Mouse (Mus musculus) heart, postnatal 0 days (tissue): ENCODE measurements around the gene Ptx3. TPM values are rescaled to one million over a fixed set of nuclear protein-coding genes. Genes with fewer than 3 reads are reported as not detected.

Source experiments
- ATAC-seq: fragments of 200-750 bp; cut with Nextera tagmentation; 2 replicates; pipeline ENCODE4 v1.8.0; 2017; ENCODE audit warnings: low read depth, moderate number of reproducible peaks, moderate library complexity; ENCODE audit not compliant: insufficient read depth
- DNase-seq: peaks from one replicate; pipeline ENCODE4 v3.0.0-alpha.2; 2016; ENCODE audit warnings: low spot score
- H3K27ac ChIP-seq: fragments of 300-500 bp; sonication (generic); 2 replicates; pipeline ENCODE4 v1.5.1; 2014; ENCODE audit warnings: low read depth, mild to moderate bottlenecking
- H3K27me3 ChIP-seq: fragments of 300-500 bp; sonication (generic); 2 replicates; pipeline ENCODE4 v1.6.1; 2014; ENCODE audit warnings: low read length, mixed read lengths; ENCODE audit not compliant: control insufficient read depth, insufficient read depth
- H3K36me3 ChIP-seq: fragments of 300-500 bp; sonication (generic); replicated peaks from 2 replicates; pipeline ENCODE4 v1.6.1; 2014; ENCODE audit warnings: low read length, mixed read lengths; ENCODE audit not compliant: control insufficient read depth, insufficient read depth
- H3K4me1 ChIP-seq: fragments of 300-500 bp; sonication (generic); 2 replicates; pipeline ENCODE4 v1.6.1; 2014; ENCODE audit warnings: antibody characterized with exemption; ENCODE audit not compliant: control insufficient read depth, insufficient read depth
- H3K4me2 ChIP-seq: fragments of 300-500 bp; sonication (generic); 2 replicates; pipeline ENCODE4 v1.6.1; 2014; ENCODE audit warnings: low read depth, mild to moderate bottlenecking, low read length, moderate library complexity
- H3K4me3 ChIP-seq: fragments of 300-500 bp; sonication (generic); 2 replicates; pipeline ENCODE4 v1.5.1; 2014; ENCODE audit warnings: low read depth, low read length
- H3K9ac ChIP-seq: fragments of 300-500 bp; sonication (generic); replicated peaks from 2 replicates; pipeline ENCODE4 v1.6.1; 2014; ENCODE audit warnings: low read depth, low read length, mixed read lengths
- H3K9me3 ChIP-seq: fragments of 300-500 bp; sonication (generic); replicated peaks from 2 replicates; pipeline ENCODE4 v1.6.1; 2016; ENCODE audit warnings: low read length; ENCODE audit not compliant: control insufficient read depth
- CTCF ChIP-seq: IDR thresholded peaks from 2 replicates; pipeline ENCODE4 v1.5.1; 2016; ENCODE audit warnings: antibody characterized with exemption, control low read depth, low read depth
- EP300 ChIP-seq: IDR thresholded peaks from 2 replicates; pipeline ENCODE4 v1.6.1; 2016; ENCODE audit warnings: antibody characterized with exemption, low read depth
- WGBS: fragments of 180-500 bp; shearing (Covaris S2); extraction: QIAGEN DNeasy Blood & Tissue Kit; methylation state at CpG from one replicate; pipeline ENCODE4 v1.1.7; 2014; 5-methylcytosine and 5-hydroxymethylcytosine counted together
- polyA plus RNA-seq: library from polyadenylated mRNA; unstranded; fragments of >200 nt; fragmentation: Nextera tagmentation; extraction: Ambion mirVana; gene quantifications from 2 replicates; pipeline ENCODE4 v1.2.1, GENCODE M21; 2015
- total RNA-seq: library from RNA; depleted of rRNA; stranded (reverse); fragments of >200 nt; gene quantifications from 2 replicates; pipeline ENCODE4 v1.2.3, GENCODE M21; 2014; ENCODE audit warnings: low replicate concordance

Gene Ptx3
- total and polyA plus RNA-seq, 2 experiments from 2014 or later, result 0.46 to 3.1 TPM

GRCm38 (mm10) chr3:66213524-66213923 is 6.2 kb upstream of the Ptx3 start:
- 100% methylated on average over 1 of the region's 1 CpGs for WGBS
- no peaks in the 10 kb centered on the region for H3K9me3 ChIP-seq

GRCm38 (mm10) chr3:66215759-66216158 is 4.0 kb upstream of the Ptx3 start:
- Histone ChIP-seq H3K27me3 (peaks cover 7% of the 10 kb centered on the region; the same call in 1 of the 2 replicates), H3K9me3 (no peaks in the 10 kb centered on the region), H3K4me2 (no peak overlapping the region), H3K4me3 (no peak overlapping the region), H3K4me1 (0 out of 2 replicates have a peak, but pooled peaks cover 3% of the 10 kb centered on the region), H3K9ac (no peak overlapping the region), H3K27ac (no peak overlapping the region), H3K36me3 (no peaks in the 10 kb centered on the region)
- ATAC-seq (no peak), DNase-seq (no peak)
- WGBS, result 46% methylated on average over 8 of the region's 8 CpGs
- TF ChIP-seq EP300 (no peak), CTCF (no peak)

More at GRCm38 (mm10) chr3:66213524-66213923, 6.2 kb upstream of the Ptx3 start:
- H3K4me2 ChIP-seq, result no peak overlapping the region
- H3K4me1 ChIP-seq, result no peaks in the 10 kb centered on the region
- H3K27ac ChIP-seq, result no peak overlapping the region
- no peak for DNase-seq
- no peaks in the 10 kb centered on the region for H3K27me3 ChIP-seq
- no peak for TF ChIP-seq CTCF
- no peak for TF ChIP-seq EP300
- H3K36me3 ChIP-seq, result no peaks in the 10 kb centered on the region
- H3K4me3 ChIP-seq, result no peak overlapping the region
- no peak overlapping the region for H3K9ac ChIP-seq
- no peak for ATAC-seq

GRCm38 (mm10) chr3:66220554-66221242 is 988 bp downstream of the Ptx3 start:
- Histone ChIP-seq H3K9ac (peak overlapping the region; percentile 56), H3K27ac (peak overlapping the region; percentile 56), H3K27me3 (peaks cover 13% of the 10 kb centered on the region; the same call in 1 of the 2 replicates), H3K4me2 (peak overlapping the region; percentile 92), H3K9me3 (no peaks in the 10 kb centered on the region), H3K36me3 (no peaks in the 10 kb centered on the region), H3K4me3 (peak overlapping the region; percentile 56), H3K4me1 (0 out of 2 replicates have a peak, but pooled peaks cover 3% of the 10 kb centered on the region)
- ATAC-seq, result peak; percentile 83
- under 1% methylated on average over 46 of the region's 54 CpGs for WGBS
- no peak for TF ChIP-seq CTCF
- TF ChIP-seq EP300, result no peak
- peak; percentile 40 for DNase-seq

- Histone ChIP-seq H3K9ac (peak overlapping the region; percentile 56), H3K36me3 (no peaks in the 10 kb centered on the region), H3K4me3 (peak overlapping the region; percentile 56), H3K27ac (no peak overlapping the region), H3K4me1 (0 out of 2 replicates have a peak, but pooled peaks cover 3% of the 10 kb centered on the region), H3K4me2 (peak overlapping the region; percentile 92), H3K27me3 (peaks cover 13% of the 10 kb centered on the region; the same call in 1 of the 2 replicates), H3K9me3 (no peaks in the 10 kb centered on the region)
- TF ChIP-seq EP300 (no peak), CTCF (no peak)
- ATAC-seq (peak; percentile 40; the same call in 1 of the 2 replicates), DNase-seq (no peak)
- 2% methylated on average over 11 of the region's 11 CpGs for WGBS
Observed at GRCm38 (mm10) chr3:66221243-66221611, 1.5 kb downstream of the Ptx3 start.

GRCm38 (mm10) chr3:66224931-66225537 is 5.3 kb downstream of the Ptx3 start:
- Histone ChIP-seq H3K9me3 (no peaks in the 10 kb centered on the region), H3K4me2 (peak overlapping the region; percentile 23; the same call in 1 of the 2 replicates), H3K4me1 (0 out of 2 replicates have a peak, but pooled peaks cover 3% of the 10 kb centered on the region), H3K4me3 (no peak overlapping the region), H3K27ac (peak overlapping the region; percentile 46; the same call in 1 of the 2 replicates), H3K9ac (no peak overlapping the region), H3K27me3 (peaks cover 10% of the 10 kb centered on the region; the same call in 1 of the 2 replicates), H3K36me3 (no peaks in the 10 kb centered on the region)
- DNase-seq, result peak; percentile 41
- WGBS, result 61% methylated on average over 15 of the region's 15 CpGs
- no peak; the same call in 1 of the 2 replicates for ATAC-seq
- TF ChIP-seq EP300 (no peak), CTCF (no peak)
